Mouse (Mus musculus) megakaryocyte, embryonic 14.5 days (primary cell): ENCODE measurements around the gene Casp7.

Experiments
- FLI1 ChIP-seq: IDR thresholded peaks from 2 replicates; pipeline ENCODE4 v1.6.1; 2012; ENCODE audit warnings: low read length, inconsistent platforms, mixed read lengths
- GATA1 ChIP-seq: IDR thresholded peaks from 3 replicates; pipeline ENCODE4 v1.6.1; 2012; ENCODE audit warnings: mixed read lengths, low read length, inconsistent platforms, borderline replicate concordance

DNA sequence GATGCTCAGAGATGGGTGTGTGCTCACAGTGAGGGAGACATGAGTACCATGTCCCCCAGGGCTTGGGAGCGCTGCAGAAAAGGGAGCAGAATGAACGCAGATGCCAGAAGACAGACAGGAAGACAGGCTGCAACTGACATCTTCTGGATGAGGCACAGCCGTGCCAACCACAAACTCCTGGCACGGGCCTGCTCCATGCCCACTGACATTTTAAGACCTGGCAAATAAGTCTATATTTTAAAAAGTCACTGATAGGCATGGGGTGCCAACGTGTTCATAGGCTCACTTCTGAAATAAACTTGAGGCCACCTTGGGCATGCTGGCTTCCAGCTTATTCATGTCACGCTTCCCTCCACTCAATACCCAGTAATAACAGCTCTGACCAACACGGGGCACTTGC, 28.0 kb upstream of the Casp7 start:
- no peak for TF ChIP-seq GATA1
- TF ChIP-seq FLI1: no peak
